Mouse (Mus musculus) thymus, postnatal 10 days (tissue): Measurements from ENCODE around the gene Nkx1-2.

Source experiments
- DNase-seq, 2 experiments: peaks; one replicate each; pipeline ENCODE4 v3.0.0; 2021; ENCODE audit warnings: low spot score in 2 of 2

The Nkx1-2 gene

DNA sequence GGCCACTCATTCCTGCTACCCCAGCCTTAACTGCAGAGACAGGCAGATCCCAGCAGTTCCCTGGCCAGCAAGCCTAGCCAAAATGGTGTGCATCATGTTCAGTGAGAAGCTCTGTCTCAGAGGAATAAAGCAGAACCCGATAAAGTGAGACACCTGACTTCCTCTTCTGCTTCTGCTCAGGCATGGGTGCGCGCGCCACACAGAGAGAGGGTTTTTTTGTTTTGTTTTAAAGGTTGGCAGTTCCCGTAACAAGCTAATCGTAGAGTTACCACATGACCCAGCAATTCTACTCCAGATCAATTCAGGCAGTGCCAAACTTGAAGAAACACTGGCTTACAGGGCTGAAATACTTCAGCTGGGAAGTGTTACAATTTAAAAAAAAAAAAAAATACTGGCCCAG, 30.6 kb downstream of the Nkx1-2 start:
- peak; percentile 34 to 46 for DNase-seq

DNA sequence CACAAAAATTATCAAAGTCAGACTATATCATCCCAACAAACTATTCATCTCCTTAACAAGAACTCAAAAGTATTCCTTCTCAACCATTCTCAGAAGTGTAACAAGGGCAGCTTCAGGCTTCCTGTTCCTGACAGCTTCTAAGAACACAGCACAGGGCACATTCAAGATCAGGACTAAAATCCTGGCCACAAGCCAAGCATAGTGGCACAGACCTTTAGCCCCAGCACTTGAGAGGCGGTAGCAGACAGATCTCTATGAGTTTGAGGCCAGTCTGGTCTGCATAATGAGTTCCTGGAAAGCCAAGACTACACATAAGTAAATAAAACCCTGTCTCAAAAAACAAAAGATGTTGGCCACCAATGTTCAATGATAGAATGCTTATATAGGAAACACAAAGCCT, 33.6 kb downstream of the Nkx1-2 start:
- no peak for DNase-seq

DNA sequence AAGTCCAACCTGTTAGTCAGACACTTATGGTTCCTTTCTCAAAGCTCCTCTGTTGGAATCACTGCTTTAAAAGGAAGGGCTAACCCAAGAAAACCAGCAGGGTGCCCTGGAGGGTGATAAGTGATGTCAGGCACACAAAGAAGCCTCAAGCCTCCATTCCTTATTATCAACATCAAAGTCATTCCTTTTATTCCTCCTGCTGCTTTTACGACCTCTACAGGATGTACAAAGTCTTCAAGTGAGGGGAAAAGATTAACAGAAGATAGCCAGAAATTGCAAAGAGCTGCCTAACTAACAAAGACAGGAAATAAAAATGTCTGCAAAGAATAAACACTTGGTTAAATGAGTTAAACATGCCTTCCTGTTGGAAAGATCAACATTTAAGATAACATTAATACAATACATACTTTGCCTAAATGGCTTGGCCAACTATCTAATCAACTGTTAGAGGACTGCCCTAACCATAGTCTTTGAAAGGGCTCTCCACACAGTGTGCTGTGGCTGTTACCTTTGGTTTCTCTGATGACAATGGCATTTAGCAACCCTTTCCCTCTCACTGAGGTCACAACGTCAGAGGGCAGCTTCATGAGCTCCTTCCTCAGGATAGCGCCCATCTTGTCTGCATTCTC, 40.2 kb downstream of the Nkx1-2 start:
- no peak for DNase-seq

DNA sequence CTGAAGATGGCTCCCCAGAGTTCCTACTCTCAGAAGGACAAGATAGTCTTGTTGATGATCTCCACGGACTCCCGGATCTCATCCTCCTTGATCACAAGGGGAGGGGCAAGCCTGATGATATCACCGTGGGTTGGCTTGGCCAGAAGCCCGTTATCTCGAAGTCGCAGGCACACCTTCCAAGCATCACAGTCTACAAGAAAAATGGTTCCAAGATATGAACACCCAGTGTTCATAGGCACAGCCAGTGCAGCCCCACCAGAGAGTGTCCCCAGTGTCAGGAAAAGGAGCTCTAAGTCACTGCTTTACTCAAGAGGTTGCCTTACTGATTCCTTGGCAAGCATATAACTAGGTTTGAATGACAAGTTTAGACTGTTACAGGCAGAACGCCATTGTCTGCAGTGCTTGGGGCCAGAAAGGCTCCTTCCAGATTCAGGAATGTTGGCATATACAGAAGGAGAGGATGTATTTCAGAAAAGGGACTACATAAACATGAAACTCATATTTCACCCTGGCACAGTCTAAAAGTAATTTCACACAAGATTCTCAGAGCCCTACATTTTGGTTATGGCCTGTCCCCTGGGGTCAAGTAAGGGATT, 41.2 kb downstream of the Nkx1-2 start:
- DNase-seq = no peak

DNA sequence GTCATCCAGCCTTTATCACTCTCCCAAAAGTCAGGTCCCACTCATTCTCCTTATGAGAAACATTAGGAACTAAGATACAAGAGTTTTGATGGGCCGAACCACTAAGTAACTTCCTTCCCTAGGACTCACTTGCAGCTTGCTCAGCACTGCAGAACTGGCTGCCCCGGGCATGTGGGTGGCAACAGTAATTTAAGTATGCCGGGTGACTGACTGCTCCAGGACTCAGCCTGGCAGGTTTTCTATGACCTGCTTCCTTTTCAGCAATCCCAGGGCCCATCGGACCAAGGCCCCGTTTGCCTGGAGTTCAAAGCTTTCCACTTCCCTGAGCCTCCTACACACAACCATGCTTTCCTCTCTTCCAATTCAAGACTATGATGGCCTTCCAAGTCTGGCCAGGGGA, 42.9 kb downstream of the Nkx1-2 start:
- no peak for DNase-seq

- DNase-seq = no peak
Measured at GRCm38 (mm10) chr7:132555911-132556310, 43.5 kb downstream of the Nkx1-2 start.

- DNase-seq = no peak
Measured at GRCm38 (mm10) chr7:132554091-132554490, 45.3 kb downstream of the Nkx1-2 start.

DNA sequence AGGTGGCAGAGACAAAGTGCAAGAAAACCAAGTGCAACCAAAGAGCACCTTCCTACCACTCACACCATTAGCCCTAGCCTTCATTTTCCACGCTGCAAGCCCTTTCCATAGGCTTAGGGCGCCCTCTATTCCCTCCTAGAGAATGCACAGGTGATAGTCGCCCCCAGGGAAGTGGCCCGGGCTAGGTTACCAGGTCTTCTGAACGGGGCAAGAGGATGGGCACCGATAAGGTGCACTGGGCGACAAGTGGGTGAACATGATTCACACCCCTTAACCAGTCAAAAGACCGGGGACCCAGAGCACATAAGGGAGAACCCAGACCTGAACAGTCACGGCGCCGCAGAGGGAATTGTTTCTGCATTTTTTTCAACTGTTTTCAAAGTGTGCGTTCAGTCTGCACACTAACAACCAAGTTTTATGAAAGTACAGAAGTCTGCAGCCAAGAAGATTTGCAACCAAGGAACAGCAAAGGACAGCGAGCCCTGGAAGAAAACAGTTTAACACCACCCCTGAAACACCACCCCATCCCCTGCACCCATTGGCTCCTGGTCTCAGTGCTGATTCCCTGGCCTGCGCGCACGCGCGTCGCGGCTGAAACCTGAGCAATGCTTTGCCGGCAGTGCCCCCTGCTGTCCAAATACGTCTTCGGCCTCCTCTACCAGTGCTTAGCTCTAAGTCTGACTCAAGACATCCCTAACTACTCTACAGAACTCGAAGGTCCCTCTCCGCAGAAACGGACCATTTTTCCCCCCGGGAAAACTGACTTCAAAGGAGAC, 47.9 kb downstream of the Nkx1-2 start:
- peak; percentile 89 to 98 for DNase-seq

DNA sequence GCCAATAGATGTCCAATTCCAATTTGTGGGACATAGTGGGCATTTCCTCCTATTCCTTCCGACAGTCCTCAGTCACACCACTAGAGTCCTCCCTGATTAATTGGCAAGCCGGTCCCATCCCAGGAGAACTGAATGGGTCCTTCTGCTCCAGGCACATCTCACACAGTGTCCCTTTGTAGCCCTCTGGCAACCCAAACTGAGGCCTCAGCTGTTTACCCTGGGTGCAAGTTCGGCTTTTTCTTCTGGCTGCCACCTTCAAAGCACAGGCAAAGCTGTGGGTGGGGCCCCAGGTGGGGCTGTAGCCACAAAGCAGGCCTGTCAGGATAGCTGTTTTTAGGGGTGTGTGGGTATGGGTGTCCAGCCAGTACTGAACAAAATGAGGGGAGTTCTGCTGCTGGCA, 52.3 kb downstream of the Nkx1-2 start:
- DNase-seq = no peak
